Mouse (Mus musculus): ENCODE measurements around the gene Lair1. TPM values are rescaled to one million over a fixed set of nuclear protein-coding genes. Genes with fewer than 3 reads are reported as not detected.

Gene Lair1
- total and polyA plus RNA-seq, 2 experiments: 3.7 TPM

- TF ChIP-seq POLR2A (IDR thresholded peaks at IDR 0.05; ENCODE audit: extremely low read depth, insufficient read depth, low read length) (no peak), CTCF (IDR thresholded peaks at IDR 0.05; ENCODE audit: low read depth, low read length) (no peak)
- no peak overlapping the region for H3K27ac ChIP-seq (replicated peaks; ENCODE audit: insufficient read depth, low read depth, low read length)
- no peak overlapping the region for H3K4me3 ChIP-seq (ENCODE audit: insufficient read depth, low read depth, low read length)
- H3K27me3 ChIP-seq (ENCODE audit: control insufficient read depth, insufficient read depth, low read length): no peaks in the 10 kb centered on the region
- WGBS: 72% methylated on average over 3 of the region's 3 CpGs
- H3K4me1 ChIP-seq (ENCODE audit: control insufficient read depth, insufficient read depth, low read length): no peaks in the 10 kb centered on the region
- DNase-seq (ENCODE audit: extremely low read depth, low read depth, low spot score): no peak
- H3K9ac ChIP-seq (ENCODE audit: low read depth, low read length): no peak overlapping the region
- no peaks in the 10 kb centered on the region for H3K36me3 ChIP-seq (ENCODE audit: control insufficient read depth, insufficient read depth, low read length)
- H3K79me2 ChIP-seq (ENCODE audit: control insufficient read depth, insufficient read depth, low read length): no peaks in the 10 kb centered on the region
Observed at GRCm38 (mm10) chr7:3957387-3957786, 105.6 kb downstream of the Lair1 start.

Other genes starting within 250 kb of the Lair1 start
- 0.18 and 0.27 TPM in 2 replicates for gene Gm15448, start 237.5 kb downstream of the Lair1 start, total RNA-seq (2014; rRNA removed)
- gene Gm15448, start 237.5 kb downstream of the Lair1 start, polyA plus RNA-seq (2012; rRNA removed): 0.04 and 0.16 TPM in 2 replicates
- gene Pira2, start 218.2 kb downstream of the Lair1 start, total RNA-seq (2014; rRNA removed): 2.7 and 4.0 TPM in 2 replicates
- gene Pira2, start 218.2 kb downstream of the Lair1 start, polyA plus RNA-seq (2012; rRNA removed): 0.50 and 1.3 TPM in 2 replicates
- gene Gm14548, start 165.1 kb downstream of the Lair1 start, total RNA-seq (2014; rRNA removed): 0.09 and 0.13 TPM in 2 replicates
- 0.07 TPM in 1 of 2 replicates, not detected in the other for gene Gm14548, start 165.1 kb downstream of the Lair1 start, polyA plus RNA-seq (2012; rRNA removed)
- gene Lilra6, start 147.7 kb downstream of the Lair1 start, total RNA-seq (2014; rRNA removed): 0.09 TPM in 1 of 2 replicates, not detected in the other
- gene Lilra6, start 147.7 kb downstream of the Lair1 start, polyA plus RNA-seq (2012; rRNA removed): 0.20 TPM in 1 of 2 replicates, not detected in the other
- gene Ttyh1, start 56.2 kb upstream of the Lair1 start, total RNA-seq (2014; rRNA removed): 0.65 and 2.8 TPM in 2 replicates
- gene Ttyh1, start 56.2 kb upstream of the Lair1 start, polyA plus RNA-seq (2012; rRNA removed): 2.3 and 2.4 TPM in 2 replicates
- 36.0 and 36.1 TPM in 2 replicates for gene Leng8, start 73.8 kb upstream of the Lair1 start, total RNA-seq (2014; rRNA removed)
- gene Leng8, start 73.8 kb upstream of the Lair1 start, polyA plus RNA-seq (2012; rRNA removed): 76.2 and 148 TPM in 2 replicates
- 1.5 and 2.0 TPM in 2 replicates for gene Leng9, start 87.2 kb upstream of the Lair1 start, total RNA-seq (2014; rRNA removed)
- gene Leng9, start 87.2 kb upstream of the Lair1 start, polyA plus RNA-seq (2012; rRNA removed): 3.8 and 4.7 TPM in 2 replicates
- gene Cdc42ep5, start 101.7 kb upstream of the Lair1 start, total RNA-seq (2014; rRNA removed): 2.0 and 3.8 TPM in 2 replicates
- 4.1 and 5.0 TPM in 2 replicates for gene Cdc42ep5, start 101.7 kb upstream of the Lair1 start, polyA plus RNA-seq (2012; rRNA removed)
- gene Lilra5, start 174.6 kb upstream of the Lair1 start, total RNA-seq (2014; rRNA removed): 2.9 and 4.3 TPM in 2 replicates
- gene Lilra5, start 174.6 kb upstream of the Lair1 start, polyA plus RNA-seq (2012; rRNA removed): 0.60 and 0.71 TPM in 2 replicates

All from liver, adult 2 months (tissue).